Mouse (Mus musculus) bone marrow, adult 2 months (tissue): ENCODE results near the gene 2410004P03Rik. TPM values are rescaled to one million over a fixed set of nuclear protein-coding genes. Genes with fewer than 3 reads are reported as not detected.
"Not testable (repeated sequence)": the region's sequence is repeated elsewhere in the genome, so short reads cannot be mapped to it uniquely, and the experiment has no call there.

Experiments
- H3K27ac ChIP-seq: fragments of 200-500 bp; 2 replicates; pipeline ENCODE4 v1.5.1; 2012; ENCODE audit warnings: low read depth, mild to moderate bottlenecking, control low read depth, inconsistent platforms, low read length; ENCODE audit not compliant: control insufficient read depth, poor library complexity, insufficient read depth
- H3K4me1 ChIP-seq: fragments of 200-500 bp; 2 replicates; pipeline ENCODE4 v1.6.1; 2011; ENCODE audit warnings: low read length; ENCODE audit not compliant: control insufficient read depth, insufficient read depth
- H3K4me3 ChIP-seq: fragments of 200-500 bp; replicated peaks from 2 replicates; pipeline ENCODE3; 2011; ENCODE audit warnings: mild to moderate bottlenecking, low read depth, low read length, control low read depth; ENCODE audit not compliant: control insufficient read depth
- CTCF ChIP-seq: fragments of 200-500 bp; IDR thresholded peaks from 2 replicates; pipeline ENCODE4 v1.5.1; 2011; ENCODE audit warnings: low read length, control low read depth; ENCODE audit not compliant: control insufficient read depth, insufficient read depth
- POLR2A ChIP-seq: fragments of 200-500 bp; IDR thresholded peaks from 2 replicates; pipeline ENCODE4 v1.6.1; 2011; ENCODE audit warnings: low read depth, mild to moderate bottlenecking, control low read depth, low read length, borderline replicate concordance; ENCODE audit not compliant: control insufficient read depth
- WGBS: fragments of 180-500 bp; shearing (Covaris S2); methylation state at CpG from one replicate; pipeline ENCODE4 v1.1.7; 2018; 5-methylcytosine and 5-hydroxymethylcytosine counted together
- polyA plus RNA-seq: library from polyadenylated mRNA; stranded (reverse); fragments of >200 nt; gene quantifications from 2 replicates; pipeline ENCODE4 v1.2.4, GENCODE M21; 2011; ENCODE audit warnings: low replicate concordance; ENCODE audit not compliant: missing spikeins, insufficient read depth, insufficient read length

Gene 2410004P03Rik
- polyA plus RNA-seq, 1 experiment, result 0.57 TPM

DNA sequence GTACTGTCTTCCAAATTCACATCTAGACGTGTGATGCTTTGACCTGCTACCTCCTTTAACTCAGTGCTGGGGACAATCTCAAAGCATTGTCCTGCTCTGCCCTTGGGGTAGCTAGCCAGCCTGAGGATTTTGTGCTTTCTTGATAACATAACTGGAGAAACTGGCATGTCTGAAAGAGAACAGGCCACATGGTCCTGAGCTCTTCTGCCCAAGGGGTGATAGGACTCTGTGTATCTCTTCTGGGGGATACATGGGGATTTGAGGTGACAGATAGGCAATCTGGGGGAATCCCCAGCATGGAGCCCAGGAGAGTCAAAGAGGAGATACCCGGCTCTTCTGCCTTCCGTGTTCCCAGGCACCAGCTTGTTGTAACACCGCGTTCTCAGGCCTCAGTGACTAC lies 23.1 kb upstream of the 2410004P03Rik start:
- no peak for TF ChIP-seq CTCF
- TF ChIP-seq POLR2A, result no peak
- H3K4me3 ChIP-seq, result no peak overlapping the region
- H3K27ac ChIP-seq, result no peak overlapping the region
- 78% methylated on average over 5 of the region's 5 CpGs for WGBS
- H3K4me1 ChIP-seq, result no peaks in the 10 kb centered on the region

DNA sequence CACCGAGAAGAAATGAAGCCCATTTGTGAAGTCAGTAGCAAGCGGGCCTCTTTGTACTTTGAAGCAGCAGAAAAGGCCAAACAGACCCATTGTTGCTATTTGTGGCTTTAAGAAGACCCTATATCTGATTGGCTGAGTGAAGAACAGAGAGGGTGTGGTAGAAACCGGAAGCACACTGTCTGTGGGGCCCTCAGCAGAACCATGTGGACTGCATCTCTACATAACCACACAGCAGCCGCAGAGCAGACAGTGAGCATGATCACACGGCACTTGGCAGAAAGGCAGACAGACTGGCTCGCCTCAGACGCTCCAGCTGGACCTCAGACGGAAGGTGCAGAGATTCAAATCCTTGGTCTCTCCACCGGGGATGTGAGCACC lies 21.9 kb upstream of the 2410004P03Rik start:
- Histone ChIP-seq H3K4me3 (no peak overlapping the region), H3K4me1 (no peaks in the 10 kb centered on the region), H3K27ac (no peak overlapping the region)
- WGBS, result 63% methylated on average over 9 of the region's 9 CpGs
- TF ChIP-seq POLR2A (no peak), CTCF (no peak)

GRCm38 (mm10) chr12:17032694-17033463 lies 21.4 kb upstream of the 2410004P03Rik start:
- no peaks in the 10 kb centered on the region for H3K4me1 ChIP-seq
- peak overlapping the region; percentile 53 for H3K4me3 ChIP-seq
- peak; percentile 31 for TF ChIP-seq CTCF
- no peak for TF ChIP-seq POLR2A
- WGBS, result 20% methylated on average over 13 of the region's 13 CpGs
- H3K27ac ChIP-seq, result no peak overlapping the region

DNA sequence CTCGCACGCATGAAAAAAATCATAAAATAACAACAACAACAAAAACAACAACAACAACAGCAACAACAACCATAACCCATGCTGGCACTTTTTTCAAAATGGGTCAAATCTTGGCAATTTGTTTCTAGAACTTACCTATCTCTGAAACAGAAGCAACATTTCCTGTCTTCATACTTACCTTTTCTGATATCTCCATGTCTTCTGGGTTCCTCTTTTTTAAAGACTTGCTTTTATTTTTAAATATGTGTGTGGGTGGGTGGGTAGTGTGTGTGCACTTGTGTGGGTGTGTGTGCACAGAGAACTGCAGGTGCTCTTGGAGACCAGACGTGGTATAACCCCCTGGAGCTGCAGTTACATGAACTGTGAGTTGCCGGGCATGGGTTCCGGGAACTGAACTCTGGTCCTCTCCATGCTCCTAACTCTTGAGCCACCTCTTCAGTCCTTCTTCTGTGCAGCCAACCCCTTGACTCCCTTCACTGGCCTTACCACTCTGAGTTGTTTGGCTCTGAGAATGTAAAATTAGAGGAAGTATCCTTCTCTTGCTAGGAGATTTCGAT lies 13.1 kb upstream of the 2410004P03Rik start:
- H3K27ac ChIP-seq, result no peak overlapping the region
- 69% methylated on average over 6 of the region's 6 CpGs for WGBS

GRCm38 (mm10) chr12:17022145-17022544 lies 10.6 kb upstream of the 2410004P03Rik start:
- Histone ChIP-seq H3K4me3 (no peak overlapping the region), H3K27ac (no peak overlapping the region), H3K4me1 (no peaks in the 10 kb centered on the region; the same call in 1 of the 2 replicates)
- 78% methylated on average over 4 of the region's 4 CpGs for WGBS
- TF ChIP-seq POLR2A, result no peak

More for the DNA sequence above, 13.1 kb upstream of the 2410004P03Rik start:
- H3K4me1 ChIP-seq, result no peaks in the 10 kb centered on the region; the same call in 1 of the 2 replicates
- no peak overlapping the region for H3K4me3 ChIP-seq
- TF ChIP-seq CTCF, result no peak
- no peak for TF ChIP-seq POLR2A

GRCm38 (mm10) chr12:17021125-17021524 lies 9.6 kb upstream of the 2410004P03Rik start:
- 76% methylated on average over 4 of the region's 4 CpGs for WGBS
- not testable (repeated sequence) for H3K4me3 ChIP-seq, H3K27ac ChIP-seq, H3K4me1 ChIP-seq

DNA sequence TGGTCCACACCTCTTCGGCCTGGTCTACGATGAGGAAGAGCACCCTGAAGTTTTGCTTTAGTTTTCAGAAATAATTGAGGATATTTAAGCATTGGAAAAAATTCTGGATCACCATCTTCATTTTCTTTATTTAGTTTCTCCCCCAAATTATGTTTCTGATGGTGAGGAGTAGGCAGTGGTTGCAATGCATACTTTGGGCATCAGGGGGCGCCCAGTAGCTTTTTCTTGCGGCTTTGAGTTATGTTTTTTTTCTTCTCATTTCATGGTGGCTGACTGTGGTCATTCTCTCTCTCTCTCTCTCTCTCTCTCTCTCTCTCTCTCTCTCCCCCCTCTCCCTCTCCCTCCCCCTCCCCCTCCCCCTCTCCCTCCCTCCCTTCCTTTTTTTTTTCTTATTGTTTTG lies 6.9 kb upstream of the 2410004P03Rik start:
- no peaks in the 10 kb centered on the region; the same call in 1 of the 2 replicates for H3K4me1 ChIP-seq
- no peak overlapping the region for H3K4me3 ChIP-seq
- H3K27ac ChIP-seq, result no peak overlapping the region
- TF ChIP-seq CTCF (peak; percentile 49), POLR2A (no peak)
- 32% methylated on average over 4 of the region's 4 CpGs for WGBS

DNA sequence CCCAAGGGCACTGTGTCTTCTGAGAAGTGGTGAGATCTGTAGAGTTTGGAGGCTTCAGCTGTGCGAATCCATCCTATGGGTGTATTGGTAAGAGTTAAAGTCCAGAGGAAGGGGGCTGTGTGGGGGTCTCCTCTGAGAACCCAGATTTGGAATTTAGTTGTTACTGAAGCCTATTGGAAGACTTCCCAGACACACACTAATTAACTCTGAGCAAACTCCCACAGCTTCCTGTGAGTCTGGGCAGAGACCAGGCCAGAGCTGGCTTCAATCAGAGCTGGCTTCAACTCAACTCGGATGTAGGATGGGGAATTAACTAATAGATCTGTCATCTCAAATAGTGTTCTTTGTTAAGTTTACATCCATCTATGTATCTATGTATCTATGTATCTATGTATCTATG lies 4.2 kb upstream of the 2410004P03Rik start:
- no peaks in the 10 kb centered on the region for H3K4me1 ChIP-seq
- no peak overlapping the region for H3K27ac ChIP-seq
- H3K4me3 ChIP-seq, result no peak overlapping the region
- TF ChIP-seq CTCF (no peak), POLR2A (no peak)
- 71% methylated on average over 2 of the region's 2 CpGs for WGBS
